Mouse (Mus musculus) midbrain, embryonic 14.5 days (tissue): Measurements from ENCODE around the gene Gm10139. TPM values are rescaled to one million over a fixed set of nuclear protein-coding genes. Genes with fewer than 3 reads are reported as not detected.
"Not testable (repeated sequence)": the region's sequence is repeated elsewhere in the genome, so short reads cannot be mapped to it uniquely, and the experiment has no call there.

ENCODE experiments used
- ATAC-seq: fragments of 200-750 bp; cut with Nextera tagmentation; 2 replicates; pipeline ENCODE4 v1.8.0; 2017; ENCODE audit warnings: moderate number of reproducible peaks, moderate library complexity; ENCODE audit not compliant: low FRiP score, low TSS enrichment
- DNase-seq: peaks from one replicate; pipeline ENCODE4 v3.0.0-alpha.2; 2015
- H3K27ac ChIP-seq: fragments of 300-500 bp; sonication (generic); replicated peaks from 2 replicates; pipeline ENCODE4 v1.5.1; 2014; ENCODE audit warnings: mild to moderate bottlenecking, low read depth, low read length, moderate library complexity
- H3K27me3 ChIP-seq: fragments of 300-500 bp; sonication (generic); 2 replicates; pipeline ENCODE4 v1.6.1; 2014; ENCODE audit warnings: low read length, control low read depth, mixed read lengths; ENCODE audit not compliant: control insufficient read depth, insufficient read depth
- H3K36me3 ChIP-seq: fragments of 300-500 bp; sonication (generic); 2 replicates; pipeline ENCODE4 v1.6.1; 2014; ENCODE audit warnings: low read length, control low read depth; ENCODE audit not compliant: control insufficient read depth, insufficient read depth
- H3K4me1 ChIP-seq: fragments of 300-500 bp; sonication (generic); 2 replicates; pipeline ENCODE4 v1.6.1; 2014; ENCODE audit warnings: mild to moderate bottlenecking, antibody characterized with exemption, low read length, control low read depth; ENCODE audit not compliant: control insufficient read depth, insufficient read depth
- H3K4me2 ChIP-seq: fragments of 300-500 bp; sonication (generic); 2 replicates; pipeline ENCODE4 v1.6.1; 2014; ENCODE audit warnings: mild to moderate bottlenecking, low read length, moderate library complexity
- H3K4me3 ChIP-seq: fragments of 300-500 bp; sonication (generic); replicated peaks from 2 replicates; pipeline ENCODE4 v1.5.1; 2014; ENCODE audit warnings: low read depth, low read length
- H3K9ac ChIP-seq: fragments of 300-500 bp; sonication (generic); replicated peaks from 2 replicates; pipeline ENCODE4 v1.6.1; 2014; ENCODE audit warnings: mild to moderate bottlenecking, low read length, moderate library complexity
- H3K9me3 ChIP-seq: fragments of 300-500 bp; sonication (generic); 2 replicates; pipeline ENCODE4 v1.6.1; 2016; ENCODE audit warnings: low read length, control low read depth, mixed read lengths; ENCODE audit not compliant: control insufficient read depth
- WGBS: fragments of 180-500 bp; shearing (Covaris S2); extraction: QIAGEN DNeasy Blood & Tissue Kit; methylation state at CpG from one replicate; pipeline ENCODE4 v1.1.7; 2014; 5-methylcytosine and 5-hydroxymethylcytosine counted together
- polyA plus RNA-seq: library from polyadenylated mRNA; unstranded; fragments of >200 nt; fragmentation: Nextera tagmentation; extraction: Ambion mirVana; gene quantifications from 2 replicates; pipeline ENCODE4 v1.2.1, GENCODE M21; 2014

Gm10139 gene
- polyA plus RNA-seq, result not detected in 2 replicates

GRCm38 (mm10) chr13:65512378-65512777, at the start of gene Gm10139:
TSS of gene Gm10139 (plus strand) at chr13:65512678.
- H3K4me3 ChIP-seq, H3K27ac ChIP-seq, H3K27me3 ChIP-seq, H3K36me3 ChIP-seq, H3K9me3 ChIP-seq, H3K9ac ChIP-seq, H3K4me2 ChIP-seq, ATAC-seq, H3K4me1 ChIP-seq, DNase-seq: not testable (repeated sequence)
- 53% methylated on average over 1 of the region's 3 CpGs for WGBS

- H3K9me3 ChIP-seq, H3K4me1 ChIP-seq, H3K27ac ChIP-seq, H3K27me3 ChIP-seq, H3K36me3 ChIP-seq, H3K9ac ChIP-seq, H3K4me2 ChIP-seq, H3K4me3 ChIP-seq, ATAC-seq, DNase-seq: not testable (repeated sequence)
- WGBS, result 78% methylated on average over 4 of the region's 4 CpGs
Observed at GRCm38 (mm10) chr13:65557636-65558035, 45.2 kb downstream of the Gm10139 start.

Other genes with a start within 250 kb of the Gm10139 start
- gene Zfp369, start 233.9 kb upstream of the Gm10139 start, polyA plus RNA-seq, result 25.7 and 27.3 TPM in 2 replicates